In genomic region chr2:5900145-5900544, GRCm38 (mm10) we compare ENCODE assay signal across 10 mouse cellular contexts. TPM values are rescaled to one million over a fixed set of nuclear protein-coding genes. Genes with fewer than 3 reads are reported as not detected.
A peak's percentile ranks its signal among the peaks of the same experiment; 100 is the strongest.
DNase-seq lines count a peak whose midpoint lies in the region; ATAC-seq and TF ChIP-seq lines count a peak whose summit lies in the region.
"Had no signal": no experiment of that assay in that cellular context is flagged by ENCODE, and none has a peak within 500 bp of the region (broad histone marks: within the 10 kb centered on the region; RNA-seq: fewer than 3 reads in every experiment).

No protein-coding gene starts in this region.

- H3K9ac ChIP-seq in intestine, postnatal 0 days (ENCODE audit: low read depth, low read length) = no peak overlapping the region
- no peak overlapping the region for H3K9ac ChIP-seq in intestine, embryonic 15.5 days
- no peak overlapping the region for H3K9ac ChIP-seq in MEL (ENCODE audit: control insufficient read depth, low read depth, low read length, poor library complexity, severe bottlenecking)
- H3K9ac ChIP-seq in liver, embryonic 14.5 days (replicated peaks) = no peak overlapping the region
- H3K9ac ChIP-seq: embryonic facial prominence, embryonic 13.5 days; liver, embryonic 15.5 days had no signal

- H3K9me3 ChIP-seq in intestine, postnatal 0 days (ENCODE audit: control insufficient read depth) = no peaks in the 10 kb centered on the region
- H3K9me3 ChIP-seq in intestine, embryonic 15.5 days = no peaks in the 10 kb centered on the region
- H3K9me3 ChIP-seq in MEL (replicated peaks; ENCODE audit: insufficient read depth, low read length) = no peaks in the 10 kb centered on the region
- H3K9me3 ChIP-seq in liver, embryonic 14.5 days (ENCODE audit: control insufficient read depth, low read length) = no peaks in the 10 kb centered on the region
- H3K9me3 ChIP-seq: embryonic facial prominence, embryonic 13.5 days; liver, embryonic 15.5 days had no signal

- no peak for TF ChIP-seq POLR2A in MEL (IDR thresholded peaks at IDR 0.05; ENCODE audit: control insufficient read depth in 1 of 2, insufficient read depth in 1 of 2, low read depth in 1 of 2, low read length in 2 of 2, poor library complexity in 1 of 2)

- no peak overlapping the region for H3K4me3 ChIP-seq in intestine, postnatal 0 days (ENCODE audit: low read depth, low read length)
- H3K4me3 ChIP-seq in intestine, embryonic 15.5 days (replicated peaks) = no peak overlapping the region
- no peak overlapping the region for H3K4me3 ChIP-seq in MEL (ENCODE audit: control insufficient read depth in 1 of 2, insufficient read depth in 1 of 2, low read depth in 2 of 2, low read length in 2 of 2)
- no peak overlapping the region for H3K4me3 ChIP-seq in liver, embryonic 14.5 days (ENCODE audit: insufficient read depth in 1 of 2, low read depth in 2 of 2, low read length in 2 of 2)
- H3K4me3 ChIP-seq: embryonic facial prominence, embryonic 13.5 days; liver, embryonic 15.5 days had no signal

- no peak overlapping the region for H3K4me2 ChIP-seq in intestine, postnatal 0 days (replicated peaks; ENCODE audit: low read depth)
- no peak overlapping the region for H3K4me2 ChIP-seq in intestine, embryonic 15.5 days (replicated peaks)
- no peak overlapping the region for H3K4me2 ChIP-seq in liver, embryonic 14.5 days (ENCODE audit: low read depth)
- H3K4me2 ChIP-seq: embryonic facial prominence, embryonic 13.5 days; liver, embryonic 15.5 days had no signal

- peak; percentile 79 for TF ChIP-seq CTCF in intestine, postnatal 0 days (IDR thresholded peaks at IDR 0.05; ENCODE audit: low read depth)
- peak; percentile 65 to 78 (median 72) for TF ChIP-seq CTCF in MEL (IDR thresholded peaks at IDR 0.05 in 2 of 3, conservative IDR thresholded peaks at IDR 0.05 in 1 of 3; ENCODE audit: control insufficient read depth in 1 of 3, insufficient read depth in 1 of 3, low read depth in 2 of 3, low read length in 3 of 3, poor library complexity in 1 of 3, severe bottlenecking in 1 of 3)
- TF ChIP-seq CTCF in liver, embryonic 14.5 days (IDR thresholded peaks at IDR 0.05; ENCODE audit: low read depth) = peak; percentile 71

- no peak for ATAC-seq in intestine, postnatal 0 days
- no peak for ATAC-seq in intestine, embryonic 15.5 days
- no peak for ATAC-seq in liver, embryonic 14.5 days (ENCODE audit: insufficient read depth)

- DNase-seq in A20 (ENCODE audit: low read depth, low spot score) (peak; percentile 68), MEL (ENCODE audit: low read depth, low spot score) (peak; percentile 76)
- DNase-seq in liver, embryonic 14.5 days (ENCODE audit: low read depth in 3 of 3, low spot score in 3 of 3) = no peak
- peak; percentile 61 for DNase-seq in thymus, postnatal 4 days
- DNase-seq in ovary, postnatal 36 days (ENCODE audit: low spot score) = no peak
- DNase-seq in cerebellum, adult 9-10 months = no peak

- no peaks in the 10 kb centered on the region for H3K36me3 ChIP-seq in intestine, postnatal 0 days (ENCODE audit: control insufficient read depth, insufficient read depth)
- no peaks in the 10 kb centered on the region for H3K36me3 ChIP-seq in intestine, embryonic 15.5 days
- H3K36me3 ChIP-seq in MEL (ENCODE audit: control insufficient read depth in 1 of 2, insufficient read depth in 2 of 2, low read length in 2 of 2) = peaks cover 0 to 1% of the 10 kb centered on the region in 2 experiments; a peak in 1 of 4 replicates
- H3K36me3 ChIP-seq in liver, embryonic 14.5 days (replicated peaks; ENCODE audit: control insufficient read depth, insufficient read depth, low read depth) = no peaks in the 10 kb centered on the region

- no peak for TF ChIP-seq EP300 in MEL (IDR thresholded peaks at IDR 0.05; ENCODE audit: low read depth in 1 of 2, low read length in 2 of 2)
- no peak for TF ChIP-seq EP300 in liver, embryonic 14.5 days (IDR thresholded peaks at IDR 0.05; ENCODE audit: low read depth)

- no peaks in the 10 kb centered on the region for H3K79me2 ChIP-seq in MEL (ENCODE audit: control insufficient read depth, insufficient read depth, low read length, poor library complexity)

- H3K4me1 ChIP-seq in intestine, postnatal 0 days (replicated peaks; ENCODE audit: control insufficient read depth, insufficient read depth, low read length) = no peaks in the 10 kb centered on the region
- no peaks in the 10 kb centered on the region for H3K4me1 ChIP-seq in intestine, embryonic 15.5 days (replicated peaks)
- H3K4me1 ChIP-seq in MEL (ENCODE audit: control insufficient read depth in 1 of 2, insufficient read depth in 2 of 2, low read length in 2 of 2) = no peaks in the 10 kb centered on the region
- no peaks in the 10 kb centered on the region; a peak in 1 of 4 replicates for H3K4me1 ChIP-seq in liver, embryonic 14.5 days (replicated peaks; ENCODE audit: control insufficient read depth in 2 of 2, insufficient read depth in 2 of 2, low read length in 1 of 2)
- H3K4me1 ChIP-seq: embryonic facial prominence, embryonic 13.5 days had no signal

- 65% methylated on average over 5 of the region's 5 CpGs for WGBS in intestine, postnatal 0 days
- 67% methylated on average over 5 of the region's 5 CpGs for WGBS in intestine, embryonic 15.5 days
- 60% methylated on average over 5 of the region's 5 CpGs for WGBS in liver, embryonic 14.5 days (ENCODE audit: insufficient replicate concordance)

- no peaks in the 10 kb centered on the region for H3K27me3 ChIP-seq in intestine, postnatal 0 days (replicated peaks; ENCODE audit: control insufficient read depth, insufficient read depth, low read length)
- H3K27me3 ChIP-seq in intestine, embryonic 15.5 days (replicated peaks) = no peaks in the 10 kb centered on the region
- H3K27me3 ChIP-seq in MEL (ENCODE audit: control insufficient read depth in 1 of 2, insufficient read depth in 2 of 2, low read length in 2 of 2) = no peaks in the 10 kb centered on the region
- H3K27me3 ChIP-seq in liver, embryonic 14.5 days (ENCODE audit: control insufficient read depth, insufficient read depth, low read length) = no peaks in the 10 kb centered on the region
- H3K27me3 ChIP-seq: embryonic facial prominence, embryonic 13.5 days; liver, embryonic 15.5 days had no signal

- peak; percentile 66 for TF ChIP-seq RAD21 in MEL (IDR thresholded peaks at IDR 0.05; ENCODE audit: low read depth, low read length)

- no peak overlapping the region for H3K27ac ChIP-seq in intestine, postnatal 0 days (ENCODE audit: low read depth, low read length)
- no peak overlapping the region for H3K27ac ChIP-seq in intestine, embryonic 15.5 days
- H3K27ac ChIP-seq in MEL (ENCODE audit: control insufficient read depth, low read depth, low read length) = no peak overlapping the region
- no peak overlapping the region for H3K27ac ChIP-seq in liver, embryonic 14.5 days
- H3K27ac ChIP-seq: embryonic facial prominence, embryonic 13.5 days; liver, embryonic 15.5 days had no signal

TF ChIP-seq in MEL, 35 proteins besides CTCF, POLR2A, EP300 and RAD21 (continues in another document):
- TF ChIP-seq ETS1 (IDR thresholded peaks at IDR 0.05; ENCODE audit: low read depth, low read length) (no peak), TCF12 (IDR thresholded peaks at IDR 0.05; ENCODE audit: low read depth, low read length) (no peak)

RNA-seq across cellular contexts. Expression of gene Sec61a2, which starts 4.9 kb away (rescaled TPM):
- 17.4 and 17.5 TPM in 2 replicates for polyA plus RNA-seq in intestine, postnatal 0 days (2015; fragmentation: Nextera tagmentation; extraction: Ambion mirVana)
- 62.3 and 64.8 TPM in 2 replicates for polyA plus RNA-seq in intestine, embryonic 15.5 days (2015; fragmentation: Nextera tagmentation; extraction: Ambion mirVana)
- 13.9 and 17.8 TPM in 2 replicates for total RNA-seq in MEL (2012; rRNA removed)
- 10 to 100 TPM in 1 of 2 experiments, not detected in 1; 32.3 TPM for polyA plus RNA-seq in MEL (2012; ENCODE audit: insufficient read depth in 1 of 2, insufficient read length in 2 of 2, low read depth in 1 of 2, low replicate concordance in 2 of 2, missing spikeins in 1 of 2)
- polyA plus RNA-seq in liver, embryonic 14.5 days (2012; rRNA removed) = 16.9 and 18.1 TPM in 2 replicates
- polyA plus RNA-seq in liver, embryonic 14.5 days (2014; fragmentation: Nextera tagmentation; extraction: Ambion mirVana) = 10.3 and 11.5 TPM in 2 replicates

RNA-seq across cellular contexts. Expression of gene Gm13199, which starts 37.4 kb away (rescaled TPM):
- polyA plus RNA-seq in intestine, postnatal 0 days (2015; fragmentation: Nextera tagmentation; extraction: Ambion mirVana) = 0.22 and 0.47 TPM in 2 replicates
- 1.3 and 1.8 TPM in 2 replicates for polyA plus RNA-seq in intestine, embryonic 15.5 days (2015; fragmentation: Nextera tagmentation; extraction: Ambion mirVana)
- total RNA-seq in MEL (2012; rRNA removed) = 0.35 and 0.39 TPM in 2 replicates
- polyA plus RNA-seq in MEL (2012; ENCODE audit: insufficient read depth in 1 of 2, insufficient read length in 2 of 2, low read depth in 1 of 2, low replicate concordance in 2 of 2, missing spikeins in 1 of 2) = 1 to 10 TPM in 1 of 2 experiments, not detected in 1; 4.8 TPM
- 0.45 and 0.79 TPM in 2 replicates for polyA plus RNA-seq in liver, embryonic 14.5 days (2012; rRNA removed)
- polyA plus RNA-seq in liver, embryonic 14.5 days (2014; fragmentation: Nextera tagmentation; extraction: Ambion mirVana) = 0.58 and 0.59 TPM in 2 replicates

RNA-seq across cellular contexts. Expression of gene Dhtkd1, which starts 42.4 kb away (rescaled TPM):
- 0.26 and 0.27 TPM in 2 replicates for polyA plus RNA-seq in intestine, postnatal 0 days (2015; fragmentation: Nextera tagmentation; extraction: Ambion mirVana)
- polyA plus RNA-seq in intestine, embryonic 15.5 days (2015; fragmentation: Nextera tagmentation; extraction: Ambion mirVana) = 2.8 and 3.5 TPM in 2 replicates
- total RNA-seq in MEL (2012; rRNA removed) = 1.5 and 1.6 TPM in 2 replicates
- 1 to 10 TPM in 1 of 2 experiments, not detected in 1; 1.6 TPM for polyA plus RNA-seq in MEL (2012; ENCODE audit: insufficient read depth in 1 of 2, insufficient read length in 2 of 2, low read depth in 1 of 2, low replicate concordance in 2 of 2, missing spikeins in 1 of 2)
- 2.7 and 2.8 TPM in 2 replicates for polyA plus RNA-seq in liver, embryonic 14.5 days (2012; rRNA removed)
- 1.6 TPM in 2 replicates for polyA plus RNA-seq in liver, embryonic 14.5 days (2014; fragmentation: Nextera tagmentation; extraction: Ambion mirVana)

RNA-seq across cellular contexts. Expression of gene Upf2, which starts 51.1 kb away (rescaled TPM):
- 5.1 and 5.2 TPM in 2 replicates for polyA plus RNA-seq in intestine, postnatal 0 days (2015; fragmentation: Nextera tagmentation; extraction: Ambion mirVana)
- polyA plus RNA-seq in intestine, embryonic 15.5 days (2015; fragmentation: Nextera tagmentation; extraction: Ambion mirVana) = 8.4 and 9.1 TPM in 2 replicates
- 15.2 and 15.3 TPM in 2 replicates for total RNA-seq in MEL (2012; rRNA removed)
- 10 to 100 TPM in 1 of 2 experiments, not detected in 1; 30.9 TPM for polyA plus RNA-seq in MEL (2012; ENCODE audit: insufficient read depth in 1 of 2, insufficient read length in 2 of 2, low read depth in 1 of 2, low replicate concordance in 2 of 2, missing spikeins in 1 of 2)
- 4.5 and 6.8 TPM in 2 replicates for polyA plus RNA-seq in liver, embryonic 14.5 days (2012; rRNA removed)
- polyA plus RNA-seq in liver, embryonic 14.5 days (2014; fragmentation: Nextera tagmentation; extraction: Ambion mirVana) = 3.7 and 3.8 TPM in 2 replicates

RNA-seq across cellular contexts. Expression of gene Cdc123, which starts 55.2 kb away (rescaled TPM):
- polyA plus RNA-seq in intestine, postnatal 0 days (2015; fragmentation: Nextera tagmentation; extraction: Ambion mirVana) = 126 and 129 TPM in 2 replicates
- polyA plus RNA-seq in intestine, embryonic 15.5 days (2015; fragmentation: Nextera tagmentation; extraction: Ambion mirVana) = 267 and 273 TPM in 2 replicates
- 190 and 192 TPM in 2 replicates for total RNA-seq in MEL (2012; rRNA removed)
- polyA plus RNA-seq in MEL (2012; ENCODE audit: insufficient read depth in 1 of 2, insufficient read length in 2 of 2, low read depth in 1 of 2, low replicate concordance in 2 of 2, missing spikeins in 1 of 2) = 100 to 1,000 TPM; 338 to 770 TPM
- polyA plus RNA-seq in liver, embryonic 14.5 days (2012; rRNA removed) = 76.5 and 112 TPM in 2 replicates
- polyA plus RNA-seq in liver, embryonic 14.5 days (2014; fragmentation: Nextera tagmentation; extraction: Ambion mirVana) = 135 and 138 TPM in 2 replicates

Comparison
In these comparisons a context has a peak if more than half of its experiments do, and no peak if none do; other contexts are left out.
1. DNase-seq: peak in A20 (single experiment), MEL (single experiment) and thymus, postnatal 4 days (single experiment); none in liver, embryonic 14.5 days (0 of 3), ovary, postnatal 36 days (single experiment) and cerebellum, adult 9-10 months (single experiment).
2. Peak in every context shown above with its lines, with median percentiles within 50 percentile points of each other: CTCF ChIP-seq.